Mouse (Mus musculus) cerebellum, postnatal 36 days (tissue): ENCODE results near the gene Ankrd53.

Source experiments
- DNase-seq, 2 experiments: peaks; one replicate each; pipeline ENCODE4 v3.0.0; 2021 to 2022; ENCODE audit warnings: mixed read lengths in 2 of 2

The Ankrd53 gene

GRCm38 (mm10) chr6:83762344-83762743 lies at the start of gene Ankrd53:
TSS of gene Ankrd53 (plus strand) at chr6:83762644.
- DNase-seq: no peak

GRCm38 (mm10) chr6:83713271-83714136 lies 48.9 kb upstream of the Ankrd53 start:
- DNase-seq: no peak

- no peak for DNase-seq
Measured at GRCm38 (mm10) chr6:83714221-83715123, 48.0 kb upstream of the Ankrd53 start.

DNA sequence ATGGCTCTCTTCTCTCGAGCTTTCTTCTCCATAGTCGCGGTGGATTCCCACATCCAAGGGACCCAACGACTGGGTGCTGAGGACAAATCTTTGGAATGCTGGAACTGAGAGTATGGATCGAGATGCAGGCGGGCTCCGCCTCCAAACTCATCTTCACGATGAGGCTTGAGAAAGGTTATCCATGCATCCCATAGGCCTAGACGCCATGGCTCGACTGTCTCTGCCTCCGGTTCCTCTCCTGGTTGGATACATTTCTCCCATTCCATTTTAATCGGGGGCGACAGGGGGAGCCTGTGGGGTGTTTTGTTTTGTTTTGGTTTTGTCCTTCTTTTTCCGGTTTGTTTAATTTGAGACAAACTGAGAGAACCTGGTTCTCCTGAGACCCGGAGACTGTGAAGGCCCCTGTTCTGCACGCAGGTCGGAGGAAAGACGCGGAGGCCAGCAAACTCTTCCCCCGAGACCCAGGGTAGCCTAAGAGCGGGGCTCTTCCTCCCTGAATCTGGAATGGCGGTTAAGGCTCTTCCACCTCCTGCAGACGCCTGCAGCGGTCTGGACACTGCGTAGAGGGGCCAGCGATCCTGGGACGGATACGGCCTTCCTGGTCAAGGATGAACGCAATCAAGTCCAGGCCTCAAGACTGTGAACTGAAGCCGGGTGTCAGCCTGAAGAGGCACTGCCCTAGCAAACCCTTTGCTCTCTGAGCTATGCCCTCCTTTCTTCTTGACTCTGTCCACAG lies 46.8 kb upstream of the Ankrd53 start:
- no peak for DNase-seq

DNA sequence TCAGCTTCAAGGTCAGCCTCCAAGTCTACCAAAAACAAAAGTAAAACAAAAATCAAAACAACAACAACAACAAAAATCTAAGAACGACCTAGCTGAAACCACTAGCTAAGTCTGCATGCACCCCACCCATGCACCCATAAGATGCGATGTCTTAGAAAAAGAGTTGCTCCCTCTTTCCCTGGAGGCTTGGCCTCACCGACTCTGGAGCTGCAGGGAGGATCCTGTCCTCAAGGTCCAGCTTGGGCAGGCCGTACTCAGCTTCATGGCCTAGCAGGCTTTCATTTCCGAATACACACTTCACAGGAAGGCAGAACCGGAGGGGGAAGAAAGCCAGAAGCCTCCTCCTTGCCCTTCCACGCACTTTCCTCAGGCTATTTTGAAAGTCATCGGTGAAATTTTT lies 45.4 kb upstream of the Ankrd53 start:
- no peak for DNase-seq

GRCm38 (mm10) chr6:83722526-83722925 lies 39.9 kb upstream of the Ankrd53 start:
- DNase-seq: no peak

GRCm38 (mm10) chr6:83727178-83727577 lies 35.3 kb upstream of the Ankrd53 start:
- no peak for DNase-seq

GRCm38 (mm10) chr6:83728488-83728887 lies 34.0 kb upstream of the Ankrd53 start:
- DNase-seq: no peak

DNA sequence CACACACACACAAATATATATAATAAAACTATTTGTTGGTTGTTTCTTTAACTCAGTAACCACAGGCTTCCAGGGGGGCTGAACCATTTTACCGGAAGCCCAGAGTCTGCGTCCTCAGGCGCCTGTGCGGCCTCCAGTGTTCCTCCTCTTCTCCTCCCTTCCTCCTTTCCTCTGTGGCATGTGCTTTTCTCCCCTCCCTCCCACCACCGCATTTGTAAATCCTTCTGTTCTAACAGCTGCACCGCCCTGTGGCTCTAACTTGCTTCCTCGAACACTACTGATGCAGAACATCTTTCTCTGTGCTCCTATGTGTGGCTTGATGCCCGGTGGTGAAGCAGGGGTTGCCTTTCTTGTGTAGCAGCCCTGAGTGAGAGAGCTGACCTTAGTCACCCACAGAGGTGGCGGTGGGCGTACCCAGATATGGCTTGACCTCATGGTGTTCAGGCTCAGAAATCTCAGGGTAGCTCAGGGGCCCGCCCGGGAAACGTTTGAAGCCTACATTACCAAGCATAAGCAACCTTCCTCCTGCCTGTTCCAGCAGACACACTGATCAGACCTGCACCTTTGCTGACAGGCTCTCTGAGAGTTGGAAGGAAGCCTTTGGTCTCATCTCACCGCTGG lies 33.0 kb upstream of the Ankrd53 start:
- no peak for DNase-seq

DNA sequence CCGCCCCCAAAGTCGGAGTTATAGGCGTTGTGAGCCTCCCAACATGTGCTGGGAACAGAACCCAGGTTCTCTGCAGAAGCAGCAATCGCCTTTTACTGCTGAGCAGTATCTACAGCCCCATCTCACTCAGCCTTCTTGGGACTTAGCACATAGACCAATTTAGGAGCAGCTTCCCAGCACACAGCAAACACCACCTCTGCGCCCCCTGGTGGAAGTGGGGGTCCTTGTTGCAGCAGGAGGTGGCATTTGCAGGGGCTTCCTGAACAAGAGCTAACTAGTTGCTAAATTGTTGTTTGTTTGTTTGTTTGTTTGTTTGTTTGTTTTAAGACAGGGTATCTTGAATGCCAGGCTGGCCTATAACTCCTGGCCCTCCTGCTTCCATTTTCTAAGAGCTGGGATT lies 31.3 kb upstream of the Ankrd53 start:
- DNase-seq: peak; percentile 31 to 49

GRCm38 (mm10) chr6:83737311-83737710 lies 25.1 kb upstream of the Ankrd53 start:
- DNase-seq: no peak

DNA sequence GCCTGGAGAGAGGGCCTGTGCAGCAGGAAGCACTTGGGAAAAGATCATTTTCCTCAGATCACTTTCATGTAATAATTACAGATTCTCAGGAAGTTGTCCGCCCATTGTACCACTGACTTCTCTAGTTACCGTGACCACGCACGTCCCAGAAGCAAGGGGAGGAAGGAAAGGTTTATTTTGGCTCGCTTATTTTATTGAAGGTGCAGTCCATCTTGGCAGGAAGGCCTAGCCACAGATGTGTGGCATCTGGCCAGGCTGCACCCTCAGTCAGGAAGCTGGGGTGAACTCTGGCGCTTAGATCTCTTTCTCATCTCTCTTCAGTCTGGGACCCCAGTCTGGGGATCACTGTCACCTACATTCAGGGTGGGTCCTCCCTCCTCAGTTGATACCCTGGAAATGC lies 23.8 kb upstream of the Ankrd53 start:
- no peak for DNase-seq

DNA sequence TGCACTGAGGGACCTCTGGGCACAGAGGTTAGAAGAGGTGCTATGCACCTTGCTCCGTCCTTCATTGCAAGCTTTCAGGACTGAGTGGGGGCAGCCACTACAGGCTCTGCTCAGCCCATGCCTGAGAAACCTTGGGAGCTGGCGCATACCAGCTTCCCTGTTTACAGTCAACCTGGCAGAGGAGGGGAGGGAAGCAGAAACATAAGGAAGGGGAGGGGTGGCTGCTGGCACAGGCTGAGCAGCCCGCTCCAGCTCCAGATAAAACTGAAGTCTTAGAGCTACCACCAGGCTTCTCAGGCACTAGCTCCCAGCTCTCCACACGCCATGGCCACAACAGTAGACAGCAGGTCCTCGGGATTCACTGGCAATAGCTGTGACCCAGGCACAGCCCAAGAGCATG lies 19.7 kb upstream of the Ankrd53 start, which contains the start of gene Atp6v1b1:
Atp6v1b1 (plus strand) TSS at position 230 of the 400 bp plus-strand sequence.
- no peak for DNase-seq

- no peak for DNase-seq
Measured at GRCm38 (mm10) chr6:83743212-83743611, 19.2 kb upstream of the Ankrd53 start.

GRCm38 (mm10) chr6:83744126-83744525 lies 18.3 kb upstream of the Ankrd53 start:
- no peak for DNase-seq

DNA sequence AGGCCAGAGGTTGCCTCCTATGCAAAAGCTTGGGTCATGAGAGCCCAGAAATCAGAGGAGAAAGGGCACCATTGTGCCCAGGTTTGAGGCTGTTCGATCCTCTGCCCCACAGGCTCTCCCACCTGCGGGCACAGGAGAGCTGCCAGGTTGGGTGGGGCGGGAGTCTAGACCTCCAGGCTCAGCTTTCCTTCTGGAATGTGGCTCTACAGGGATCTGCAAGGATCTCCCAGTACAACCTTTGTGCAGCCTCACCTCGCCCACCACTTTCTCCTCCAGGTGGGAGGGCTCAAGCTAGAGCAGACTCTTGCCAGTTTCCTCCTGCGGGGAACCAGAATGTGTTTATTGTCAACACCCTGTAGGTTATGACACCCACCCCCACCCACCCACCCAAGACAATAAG lies 17.9 kb upstream of the Ankrd53 start:
- no peak for DNase-seq

DNA sequence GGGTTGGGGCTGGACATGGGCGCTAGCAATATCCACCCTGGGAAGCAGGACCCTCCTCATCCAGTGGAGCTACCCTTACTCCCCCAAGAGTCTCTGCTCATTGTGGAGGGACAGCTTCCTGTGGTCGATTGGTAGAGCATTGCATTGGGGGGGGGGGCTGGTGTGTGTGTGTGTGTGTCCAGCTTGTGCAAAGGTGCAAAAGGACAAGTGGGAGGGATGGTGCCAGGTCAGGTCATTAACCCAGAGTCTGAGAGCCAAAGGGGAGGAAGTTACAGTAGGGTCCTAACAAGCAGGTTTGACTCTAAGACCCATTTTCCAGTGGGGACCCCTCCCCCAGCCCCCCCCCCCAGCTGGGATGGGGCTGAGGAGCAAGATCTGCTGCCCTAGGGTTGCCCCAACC lies 17.0 kb upstream of the Ankrd53 start:
- no peak for DNase-seq

DNA sequence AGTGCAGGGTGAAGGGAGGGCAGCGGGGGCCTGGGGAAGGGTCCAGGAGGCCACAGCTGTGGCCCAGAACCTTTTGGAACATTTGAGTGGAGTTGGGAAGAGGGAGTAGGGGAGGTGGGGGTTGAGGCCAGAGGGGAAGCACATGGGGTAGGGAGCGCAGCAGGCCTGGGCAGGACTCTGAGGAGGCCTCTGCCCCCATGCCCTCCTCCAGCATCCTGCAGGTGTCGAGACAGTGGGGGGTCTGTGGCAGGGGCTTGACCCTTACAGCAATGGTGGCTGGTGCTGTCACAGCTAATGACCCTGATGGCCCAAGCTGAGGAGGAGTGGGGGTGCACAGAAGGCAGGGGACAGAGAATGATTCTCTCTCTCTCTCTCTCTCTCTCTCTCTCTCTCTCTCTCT lies 13.2 kb upstream of the Ankrd53 start:
- no peak for DNase-seq

DNA sequence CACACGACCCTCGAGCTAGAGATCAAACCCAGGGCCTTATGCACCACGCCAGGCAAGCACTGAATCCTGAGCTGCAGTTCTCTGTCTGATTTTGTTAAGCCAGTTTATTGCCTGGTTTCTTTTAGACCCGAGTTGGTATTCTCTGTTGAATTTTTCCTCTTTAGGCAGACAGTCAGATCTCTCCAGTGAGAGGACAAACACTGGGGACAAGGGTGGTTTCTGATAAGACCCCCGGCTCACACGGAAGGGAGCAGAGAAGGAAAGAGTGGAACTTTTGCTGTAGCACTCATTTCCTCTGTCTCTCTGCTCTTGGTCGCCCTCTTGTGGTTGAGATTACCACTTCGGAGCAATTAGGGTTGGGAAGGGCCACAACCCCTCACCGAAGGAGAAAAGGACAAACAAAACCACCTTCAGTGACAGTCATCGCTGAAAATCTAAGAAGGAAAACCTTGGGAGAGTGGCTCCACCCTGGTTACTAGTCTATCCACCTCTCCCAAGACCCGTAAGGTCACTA lies 12.2 kb upstream of the Ankrd53 start:
- peak; percentile 48 to 56 for DNase-seq

GRCm38 (mm10) chr6:83756051-83756450 lies 6.4 kb upstream of the Ankrd53 start:
- DNase-seq: no peak

DNA sequence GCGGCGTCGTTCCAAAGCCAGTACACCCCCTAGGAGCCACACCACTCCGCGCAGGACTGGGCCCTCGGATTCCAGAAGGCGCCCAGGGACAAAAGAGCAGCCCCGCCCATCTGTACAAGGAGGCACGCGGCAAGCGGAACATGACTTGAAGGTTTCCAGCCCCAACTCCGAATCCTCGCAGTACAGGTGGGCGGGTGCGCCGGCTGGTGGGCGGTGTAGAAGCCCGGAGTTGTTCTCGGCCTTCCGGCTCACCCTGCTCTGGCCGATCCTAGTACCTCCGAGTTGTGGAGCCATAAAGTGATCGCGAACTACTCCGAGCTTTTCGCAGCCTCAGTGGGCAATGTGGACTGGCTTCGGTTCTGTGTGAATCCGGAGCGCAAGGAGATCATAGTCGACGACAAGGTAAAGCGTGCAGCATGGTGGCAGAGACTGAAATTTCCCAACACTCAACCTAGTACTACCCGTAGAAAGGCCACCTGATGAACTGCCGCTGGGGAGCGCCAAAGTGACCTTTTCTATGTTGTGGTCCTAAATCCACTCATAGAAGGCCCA lies 512 bp downstream of the Ankrd53 start:
- DNase-seq: no peak

DNA sequence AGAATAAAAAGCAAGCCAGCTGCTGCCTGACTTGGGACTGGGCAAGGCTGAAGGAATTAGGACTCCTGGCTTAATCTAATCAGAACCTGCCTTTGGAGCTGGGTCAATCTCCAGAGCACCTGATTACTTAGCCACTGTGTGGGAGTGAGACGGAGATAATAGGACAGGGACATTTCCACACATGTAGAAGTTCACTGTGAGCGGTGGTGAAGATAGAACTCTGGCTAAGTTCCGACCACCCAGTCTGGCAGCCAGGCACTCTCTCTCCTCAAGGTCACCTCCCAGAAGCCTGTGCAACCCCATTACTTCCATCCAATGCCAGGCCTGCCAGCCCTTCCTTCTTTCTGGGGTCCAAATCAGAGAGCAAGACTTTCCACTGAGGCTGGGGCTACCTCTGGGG lies 4.5 kb downstream of the Ankrd53 start:
- no peak for DNase-seq
